Mouse (Mus musculus) G1E (cell line): ENCODE data around the gene Spata32.

ENCODE experiments used
- CTCF ChIP-seq: IDR thresholded peaks from 2 replicates; pipeline ENCODE4 v1.5.1; 2012; ENCODE audit warnings: low read depth, low read length, inconsistent platforms, mixed read lengths
- GATA1 ChIP-seq: IDR thresholded peaks from 2 replicates; pipeline ENCODE4 v1.6.1; 2012; ENCODE audit warnings: borderline replicate concordance, low read length, inconsistent platforms, mixed read lengths

DNA sequence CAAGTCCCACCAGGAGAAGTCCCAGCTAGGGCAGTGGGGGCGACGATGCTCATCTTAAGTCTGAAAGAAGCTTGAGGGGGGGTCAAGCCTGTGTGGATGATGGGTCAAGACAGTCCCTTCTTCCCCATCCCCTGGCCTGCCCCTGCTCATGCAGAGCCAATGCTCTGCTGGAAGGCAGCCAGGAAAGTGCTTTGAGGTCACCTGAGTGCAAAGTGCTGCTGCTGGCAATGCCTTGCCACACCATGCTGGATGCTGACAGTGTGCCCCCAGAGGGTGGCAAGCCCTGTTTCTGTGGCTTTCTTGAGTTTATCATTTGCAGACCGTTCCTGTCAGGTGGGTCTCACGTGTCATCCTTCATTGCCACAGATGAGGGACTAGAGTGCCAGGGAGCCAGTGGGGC lies 1.8 kb upstream of the Spata32 start:
- TF ChIP-seq CTCF, result no peak
- TF ChIP-seq GATA1, result no peak
